Mouse (Mus musculus): ENCODE results near the gene Cfl1. TPM values are rescaled to one million over a fixed set of nuclear protein-coding genes. Genes with fewer than 3 reads are reported as not detected.

Gene Cfl1
- total RNA-seq (2012; rRNA removed) (818 and 982 TPM in 2 replicates), total RNA-seq (2014; rRNA removed) (932 and 999 TPM in 2 replicates), polyA plus RNA-seq (2012; ENCODE audit: insufficient read length, low read depth) (1,768 and 1,993 TPM in 2 replicates)

DNA sequence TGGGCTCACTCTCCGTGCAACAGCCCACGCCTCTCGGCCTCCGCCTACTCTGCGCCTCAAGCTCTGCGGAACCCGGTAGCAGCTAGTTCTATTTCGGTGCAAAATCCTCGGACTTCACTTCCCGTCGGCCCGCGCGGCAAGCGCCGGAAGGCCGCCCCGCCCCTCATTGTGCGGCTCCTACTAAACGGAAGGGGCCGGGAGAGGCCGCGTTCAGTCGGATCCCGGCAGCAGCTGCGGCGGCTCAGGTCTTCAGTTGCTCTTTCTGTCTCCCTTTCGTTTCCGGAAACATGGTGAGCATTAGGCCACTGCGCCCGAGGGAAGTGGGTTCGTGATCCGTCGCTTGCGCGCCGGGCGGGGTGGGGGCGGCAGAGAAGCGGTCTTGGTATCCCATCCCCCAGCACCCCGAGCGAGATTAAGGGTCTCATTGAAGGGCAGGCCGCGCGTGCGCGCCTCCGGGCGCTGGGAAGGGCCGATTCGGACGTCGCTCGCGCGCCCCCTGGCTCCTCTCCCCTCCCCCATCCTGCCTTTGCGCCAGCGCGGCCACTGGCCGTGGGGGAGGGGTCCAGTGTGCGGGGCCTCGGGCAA is at the start of gene Cfl1:
TSS of gene Cfl1 (plus strand) at position 143 of the 585 bp plus-strand sequence.
- in situ Hi-C loops (cut with MboI; ENCODE audit: low pct_ligation_motif_present, low pct_unique_long_range_greater_than_20kb, low sequenced_read_pairs) (loop anchor here (5.0 kb wide), 1 partner anchor 33 kb away; the partner anchor contains the start of gene Ccdc85b), dilution Hi-C loops (cut with MboI; ENCODE audit: extremely low pct_ligation_motif_present, extremely low pct_unique_long_range_greater_than_20kb, low sequenced_read_pairs) (no loop called here)
- Histone ChIP-seq H3K27me3 (replicated peaks) (no peaks in the 10 kb centered on the region), H3K79me2 (replicated peaks; ENCODE audit: control insufficient read depth, extremely low read depth, insufficient read depth, poor library complexity, severe bottlenecking) (peaks cover 24% of the 10 kb centered on the region), H3K4me3 (replicated peaks in 1 of 3; ENCODE audit: low read depth in 2 of 3, low read length in 2 of 3, poor library complexity in 1 of 3) (peak within 1 kb of the TSS; percentile 82 to 99 (median 90)), H3K4me1 (ENCODE audit: control insufficient read depth in 1 of 2, insufficient read depth in 2 of 2) (peaks cover 6 to 34% of the 10 kb centered on the region in 2 experiments; a peak in 3 of 4 replicates), H3K9ac (ENCODE audit: insufficient read depth, low read depth) (peak within 1 kb of the TSS; percentile 80), H3K9me3 (replicated peaks; ENCODE audit: low read length) (no peaks in the 10 kb centered on the region), H3K4me2 (ENCODE audit: insufficient read depth, low read depth, poor library complexity, severe bottlenecking) (peak within 1 kb of the TSS; percentile 81), H3K27ac (ENCODE audit: insufficient read depth, low read depth) (peak within 1 kb of the TSS; percentile 92), H3K36me3 (replicated peaks in 1 of 2; ENCODE audit: control insufficient read depth in 1 of 2, insufficient read depth in 1 of 2, low read length in 1 of 2) (peaks cover 33 to 44% of the 10 kb centered on the region in 2 experiments)
- TF ChIP-seq SIN3A (IDR thresholded peaks at IDR 0.05; ENCODE audit: low read length) (peak; percentile 75), RCOR1 (conservative IDR thresholded peaks at IDR 0.05; ENCODE audit: low read depth, low read length) (no peak; the same call in 1 of the 2 replicates), JUN (IDR thresholded peaks at IDR 0.05; ENCODE audit: insufficient read depth, low read depth, low read length) (no peak), GABPA (IDR thresholded peaks at IDR 0.05; ENCODE audit: insufficient replicate concordance, low read depth, low read length) (no peak; the same call in 1 of the 2 replicates), KAT2A (IDR thresholded peaks at IDR 0.05; ENCODE audit: insufficient replicate concordance, low read length) (peak; percentile 88; the same call in 1 of the 2 replicates), PAX5 (IDR thresholded peaks at IDR 0.05; ENCODE audit: low read length) (no peak), POLR2AphosphoS2 (IDR thresholded peaks at IDR 0.05; ENCODE audit: low read depth, low read length) (peak; percentile 89; the same call in 1 of the 2 replicates), IRF4 (IDR thresholded peaks at IDR 0.05; ENCODE audit: low read depth, low read length) (no peak), POLR2A (IDR thresholded peaks at IDR 0.05; ENCODE audit: low read depth, low read length) (peak; percentile 99), MXI1 (IDR thresholded peaks at IDR 0.05; ENCODE audit: low read depth, low read length) (peak; percentile 81), EP300 (IDR thresholded peaks at IDR 0.05; ENCODE audit: low read length) (no peak), HCFC1 (IDR thresholded peaks at IDR 0.05; ENCODE audit: low read depth, low read length) (peak; percentile 94), UBTF (IDR thresholded peaks at IDR 0.05; ENCODE audit: low read depth, low read length) (no peak; the same call in 1 of the 2 replicates), ZMIZ1 (IDR thresholded peaks at IDR 0.05; ENCODE audit: low read depth, low read length) (peak; percentile 95), ETS1 (conservative IDR thresholded peaks at IDR 0.05; ENCODE audit: low read depth, low read length) (0 out of 2 replicates have a peak, but pooled peaks have one; percentile 4), ZKSCAN1 (IDR thresholded peaks at IDR 0.05; ENCODE audit: borderline replicate concordance, low read depth, low read length) (no peak), USF2 (conservative IDR thresholded peaks at IDR 0.05; ENCODE audit: low read depth, low read length) (no peak), NELFE (IDR thresholded peaks at IDR 0.05; ENCODE audit: low read depth, low read length) (peak; percentile 99), SMC3 (IDR thresholded peaks at IDR 0.05; ENCODE audit: low read depth, low read length) (no peak; the same call in 1 of the 2 replicates), MAX (IDR thresholded peaks at IDR 0.05; ENCODE audit: low read length) (no peak), CHD2 (IDR thresholded peaks at IDR 0.05; ENCODE audit: low read length) (peak; percentile 91), MYC (IDR thresholded peaks at IDR 0.05; ENCODE audit: low read depth, low read length) (peak; percentile 49; the same call in 1 of the 2 replicates), MEF2A (IDR thresholded peaks at IDR 0.05; ENCODE audit: borderline replicate concordance, low read depth, low read length) (peak; percentile 91), CHD1 (IDR thresholded peaks at IDR 0.05; ENCODE audit: low read depth, low read length) (no peak), MAZ (IDR thresholded peaks at IDR 0.05; ENCODE audit: low read depth, low read length) (peak; percentile 79; the same call in 1 of the 2 replicates), ELF1 (IDR thresholded peaks at IDR 0.05; ENCODE audit: low read depth, low read length) (peak; percentile 96), TCF12 (IDR thresholded peaks at IDR 0.05; ENCODE audit: low read depth, low read length) (peak; percentile 91), CTCF (conservative IDR thresholded peaks at IDR 0.05 in 1 of 2, IDR thresholded peaks at IDR 0.05 in 1 of 2; ENCODE audit: low read depth in 2 of 2, low read length in 2 of 2) (peak in 1 of 2 experiments; percentile 12; a peak in 1 of 4 replicates), ZNF384 (IDR thresholded peaks at IDR 0.05; ENCODE audit: low read depth, low read length) (no peak), BHLHE40 (IDR thresholded peaks at IDR 0.05; ENCODE audit: low read depth, low read length) (peak; percentile 12; the same call in 1 of the 2 replicates), ZC3H11A (IDR thresholded peaks at IDR 0.05; ENCODE audit: low read depth, low read length) (no peak), RAD21 (IDR thresholded peaks at IDR 0.05; ENCODE audit: low read depth, low read length) (no peak), JUND (conservative IDR thresholded peaks at IDR 0.05; ENCODE audit: low read depth, low read length) (no peak), TBP (conservative IDR thresholded peaks at IDR 0.05; ENCODE audit: low read depth, low read length) (peak; percentile 92), MAFK (IDR thresholded peaks at IDR 0.05; ENCODE audit: insufficient replicate concordance, low read length) (no peak), USF1 (IDR thresholded peaks at IDR 0.05; ENCODE audit: low read depth, low read length) (no peak), E2F4 (IDR thresholded peaks at IDR 0.05; ENCODE audit: insufficient replicate concordance, low read depth, low read length) (no peak), NRF1 (IDR thresholded peaks at IDR 0.05; ENCODE audit: low read depth, low read length) (peak; percentile 80)
- peak; percentile 96 for DNase-seq (ENCODE audit: extremely low read depth)
